Mouse (Mus musculus) midbrain, embryonic 10.5 days (tissue): Measurements from ENCODE around the gene Duxbl2. TPM values are rescaled to one million over a fixed set of nuclear protein-coding genes. Genes with fewer than 3 reads are reported as not detected.
"Not testable (repeated sequence)": the region's sequence is repeated elsewhere in the genome, so short reads cannot be mapped to it uniquely, and the experiment has no call there.

Source experiments
- DNase-seq: peaks from one replicate; pipeline ENCODE4 v3.0.0-alpha.2; 2017; ENCODE audit warnings: low spot score
- H3K27ac ChIP-seq: fragments of 300-500 bp; sonication (generic); replicated peaks from 2 replicates; pipeline ENCODE4 v1.5.1; 2016; ENCODE audit warnings: mild to moderate bottlenecking
- H3K27me3 ChIP-seq: fragments of 300-500 bp; sonication (generic); 2 replicates; pipeline ENCODE4 v1.6.1; 2016; ENCODE audit warnings: low read depth, mild to moderate bottlenecking; ENCODE audit not compliant: poor library complexity, severe bottlenecking
- H3K36me3 ChIP-seq: fragments of 300-500 bp; sonication (generic); 2 replicates; pipeline ENCODE4 v1.6.1; 2016; ENCODE audit warnings: mild to moderate bottlenecking, moderate library complexity
- H3K4me1 ChIP-seq: fragments of 300-500 bp; sonication (generic); 2 replicates; pipeline ENCODE4 v1.6.1; 2016
- H3K4me3 ChIP-seq: fragments of 300-500 bp; sonication (generic); 2 replicates; pipeline ENCODE4 v1.5.1; 2016; ENCODE audit warnings: mild to moderate bottlenecking, moderate library complexity
- H3K9me3 ChIP-seq: fragments of 300-500 bp; sonication (generic); replicated peaks from 2 replicates; pipeline ENCODE4 v1.6.1; 2016; ENCODE audit warnings: mild to moderate bottlenecking
- WGBS: fragments of 180-500 bp; shearing (Covaris S2); methylation state at CpG from one replicate; pipeline ENCODE4 v1.1.7; 2016; 5-methylcytosine and 5-hydroxymethylcytosine counted together
- polyA plus RNA-seq: library from polyadenylated mRNA; unstranded; fragments of >200 nt; fragmentation: Nextera tagmentation; extraction: Ambion mirVana; gene quantifications from 2 replicates; pipeline ENCODE4 v1.2.1, GENCODE M21; 2016

Gene Duxbl2
- polyA plus RNA-seq, result not detected in 2 replicates

DNA sequence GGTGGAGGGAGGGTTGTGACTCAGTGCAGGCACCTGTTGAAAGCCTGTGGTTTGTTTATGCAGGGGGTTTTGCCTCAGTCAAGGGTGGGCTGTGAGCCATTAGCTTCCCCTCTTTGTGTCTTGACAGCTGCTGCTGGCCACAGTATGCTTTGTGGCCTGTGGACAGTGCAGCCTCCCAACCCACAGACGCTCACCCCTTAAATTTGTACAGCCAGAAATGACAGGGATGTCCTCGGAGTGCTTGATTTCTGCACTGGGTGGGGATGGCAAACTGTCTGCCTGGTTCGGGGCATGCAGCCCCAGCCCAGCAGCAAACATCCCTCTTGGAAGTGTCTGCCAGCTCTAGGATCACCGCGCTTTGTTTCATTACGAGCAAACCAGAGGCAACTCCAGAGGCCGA is at the start of gene Duxbl2:
Duxbl2 (plus strand) TSS at position 200 of the 400 bp plus-strand sequence.
- no CpG with 5 or more reads among the region's 7 CpGs for WGBS

DNA sequence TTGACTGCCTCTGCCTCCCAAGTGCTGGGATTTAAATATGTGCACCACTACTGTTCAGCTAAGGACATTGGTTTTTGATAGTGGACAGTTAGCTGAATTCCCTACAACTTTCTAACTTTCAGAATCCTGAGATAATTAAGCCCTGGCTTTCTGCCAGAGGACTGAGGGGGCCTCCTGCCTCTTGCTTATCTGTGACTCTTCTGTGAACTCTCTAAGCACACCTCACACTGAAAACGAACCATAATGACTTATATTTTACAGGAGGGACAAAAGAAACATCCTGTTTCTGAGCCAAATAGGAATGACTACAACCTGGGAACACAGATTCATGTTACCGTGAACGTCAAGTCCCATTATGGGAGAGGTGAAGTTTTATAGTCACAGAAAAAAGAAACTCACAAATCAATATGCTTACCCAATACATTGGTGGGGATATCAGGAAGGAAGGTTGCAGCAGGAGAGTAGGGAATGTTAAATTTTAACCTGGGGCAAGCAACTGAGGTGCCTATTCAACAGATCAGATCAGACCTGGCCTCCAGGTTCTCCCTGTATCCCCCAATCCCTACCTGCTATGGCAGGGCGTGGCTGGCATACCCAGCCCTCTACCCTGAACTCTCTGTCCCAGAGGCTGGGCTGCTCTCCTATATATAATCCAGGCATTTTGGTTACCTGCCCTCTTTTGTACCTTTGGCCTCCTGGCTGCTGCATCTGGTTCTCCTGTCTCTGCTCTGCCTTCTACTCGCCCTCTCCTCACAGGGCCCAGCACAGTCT is 41.3 kb upstream of the Duxbl2 start:
- not testable (repeated sequence) for H3K9me3 ChIP-seq

More for the DNA sequence above, at the start of gene Duxbl2:
- not testable (repeated sequence) for H3K27ac ChIP-seq, H3K4me1 ChIP-seq, H3K36me3 ChIP-seq, DNase-seq, H3K9me3 ChIP-seq, H3K27me3 ChIP-seq, H3K4me3 ChIP-seq

DNA sequence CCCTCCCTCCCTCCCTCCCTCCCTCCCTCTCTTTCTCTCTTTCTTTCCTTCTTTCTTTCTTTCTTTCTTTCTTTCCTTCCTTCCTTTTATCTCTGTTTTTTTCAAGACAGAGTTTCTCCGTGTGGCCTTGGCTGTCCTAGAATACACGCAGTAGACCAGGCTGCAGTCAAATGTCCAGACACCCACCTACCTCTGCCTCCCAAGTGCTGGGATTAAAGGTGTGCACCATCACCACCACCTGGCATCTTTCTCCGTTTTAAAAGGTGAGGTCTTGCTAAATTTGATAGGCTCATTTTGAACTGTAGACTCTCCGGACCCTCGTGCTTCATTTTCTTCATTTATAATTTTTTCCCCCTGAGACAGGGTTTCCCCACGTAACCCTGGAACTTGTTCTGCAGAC is 36.9 kb upstream of the Duxbl2 start, which contains the start of gene Cphx2:
Cphx2 (plus strand) TSS at position 301 of the 400 bp plus-strand sequence.
- H3K4me1 ChIP-seq, DNase-seq, H3K27ac ChIP-seq, H3K27me3 ChIP-seq, H3K36me3 ChIP-seq, H3K9me3 ChIP-seq, H3K4me3 ChIP-seq: not testable (repeated sequence)
- WGBS, result no CpG with 5 or more reads among the region's 6 CpGs

More for the DNA sequence above, 41.3 kb upstream of the Duxbl2 start:
- not testable (repeated sequence) for H3K27ac ChIP-seq, H3K4me1 ChIP-seq, DNase-seq, H3K4me3 ChIP-seq, H3K36me3 ChIP-seq, H3K27me3 ChIP-seq
- WGBS, result no CpG with 5 or more reads among the region's 5 CpGs

DNA sequence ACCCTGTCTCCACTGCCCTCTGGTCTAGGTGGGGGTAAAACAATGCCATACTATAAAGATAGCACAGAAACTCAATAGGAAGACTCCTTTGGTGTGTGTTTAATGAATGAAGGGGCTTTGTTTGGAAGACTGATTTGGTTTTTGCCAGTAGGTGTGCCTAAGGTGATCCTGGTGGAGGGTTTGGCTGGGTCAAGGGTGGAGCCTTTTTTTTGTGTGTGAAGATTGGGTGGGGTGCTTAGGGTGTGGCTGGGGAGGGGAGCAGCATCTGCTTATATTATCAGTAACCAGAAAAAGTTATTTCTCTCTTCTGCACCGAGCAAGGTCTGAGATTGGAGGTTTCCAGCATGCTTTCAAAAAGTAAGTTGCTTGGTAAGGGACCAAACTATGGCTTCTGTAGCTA is 36.2 kb upstream of the Duxbl2 start, which contains the start of gene Cphx3:
Cphx3 (plus strand) TSS at position 301 of the 400 bp plus-strand sequence.
- not testable (repeated sequence) for H3K27me3 ChIP-seq, H3K4me1 ChIP-seq, DNase-seq, H3K36me3 ChIP-seq, H3K27ac ChIP-seq, H3K4me3 ChIP-seq, H3K9me3 ChIP-seq
- WGBS, result no CpG with 5 or more reads among the region's 1 CpGs

DNA sequence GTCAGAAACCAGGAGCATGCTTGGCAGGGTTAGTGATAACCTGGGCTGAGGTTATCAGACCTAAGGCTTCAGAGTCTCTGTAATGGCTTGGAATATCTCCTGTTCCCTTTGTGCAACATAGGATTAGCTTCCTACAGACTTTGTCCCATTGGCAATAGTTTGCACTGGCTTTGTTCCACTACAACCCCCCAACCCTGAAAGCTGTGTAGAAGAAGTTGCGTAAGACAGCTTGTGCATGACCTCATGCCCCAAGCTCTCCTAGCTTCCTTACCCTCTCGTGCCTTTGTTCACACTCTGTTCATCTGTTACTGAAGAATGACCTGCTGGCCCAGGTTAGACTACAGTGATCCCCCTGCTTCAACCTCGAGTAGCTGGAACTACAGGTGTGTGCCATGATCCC is 20.5 kb upstream of the Duxbl2 start:
- DNase-seq, H3K4me3 ChIP-seq, H3K27ac ChIP-seq, H3K4me1 ChIP-seq, H3K9me3 ChIP-seq, H3K36me3 ChIP-seq, H3K27me3 ChIP-seq: not testable (repeated sequence)
- no CpG with 5 or more reads among the region's 3 CpGs for WGBS

DNA sequence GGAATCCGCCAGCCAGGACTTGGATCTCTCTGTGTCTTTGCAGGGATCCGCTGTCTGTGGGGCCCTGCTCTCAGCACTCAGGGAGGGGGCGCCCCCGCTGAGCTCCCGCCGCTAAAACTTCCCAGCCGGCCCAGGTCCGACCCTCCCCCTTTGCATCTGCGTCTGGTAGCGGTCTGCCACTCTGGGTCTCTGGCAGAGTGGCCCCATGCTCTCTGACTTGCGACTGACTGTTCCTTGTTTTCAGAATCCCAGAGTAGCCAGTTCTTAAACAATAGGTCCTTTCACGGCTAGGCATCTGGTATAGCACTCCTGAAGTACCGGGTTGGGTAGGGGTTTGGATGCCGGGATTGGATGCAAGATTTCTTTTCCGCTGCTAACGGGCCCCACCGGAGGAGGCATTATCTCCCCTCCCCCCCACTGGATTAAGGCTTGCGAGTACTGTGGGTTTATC is 426 bp downstream of the Duxbl2 start:
- not testable (repeated sequence) for H3K36me3 ChIP-seq, H3K9me3 ChIP-seq, H3K4me1 ChIP-seq, H3K27ac ChIP-seq, DNase-seq, H3K4me3 ChIP-seq, H3K27me3 ChIP-seq
- no CpG with 5 or more reads among the region's 18 CpGs for WGBS

DNA sequence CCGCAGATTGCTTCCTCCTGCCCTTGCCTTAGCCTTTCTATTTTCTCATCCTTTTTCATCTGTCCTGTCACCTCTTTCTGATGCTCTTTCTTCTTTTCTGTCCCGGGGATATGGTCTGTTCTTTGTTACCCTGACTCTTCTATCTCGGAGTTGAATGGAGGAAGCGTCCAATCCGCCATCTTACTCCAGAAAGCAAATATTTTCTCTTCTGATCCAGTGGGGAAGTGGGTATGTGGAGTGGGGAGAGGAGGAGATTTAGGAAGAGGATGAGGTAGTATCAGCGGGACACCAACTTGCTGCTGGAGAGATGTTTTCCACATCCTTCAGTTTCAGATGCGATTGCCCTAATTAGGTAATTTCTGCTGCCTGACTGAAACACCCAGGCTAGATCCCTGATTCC is 946 bp downstream of the Duxbl2 start:
- H3K4me1 ChIP-seq, DNase-seq, H3K4me3 ChIP-seq, H3K27me3 ChIP-seq, H3K9me3 ChIP-seq, H3K36me3 ChIP-seq, H3K27ac ChIP-seq: not testable (repeated sequence)
- WGBS, result no CpG with 5 or more reads among the region's 7 CpGs

DNA sequence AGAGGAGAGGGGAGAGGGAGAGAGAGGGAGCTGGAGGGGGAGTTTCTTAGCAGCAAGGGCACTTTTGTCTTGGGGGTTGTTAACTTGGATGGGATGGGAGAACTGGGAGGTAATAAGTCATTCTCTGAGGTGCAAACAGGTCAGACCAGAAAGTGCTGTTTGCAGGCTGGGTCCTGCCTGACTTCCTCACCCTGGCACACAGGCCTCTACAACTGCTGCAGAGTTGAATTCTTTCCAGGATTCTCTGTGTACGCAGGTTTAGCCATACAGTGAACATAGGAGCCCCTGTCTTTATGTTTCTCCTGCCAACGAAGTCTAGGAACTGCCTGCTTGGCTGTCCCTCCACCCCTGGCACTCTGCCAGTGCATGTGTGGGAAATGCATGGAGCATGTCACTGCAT is 28.9 kb downstream of the Duxbl2 start:
- not testable (repeated sequence) for H3K9me3 ChIP-seq, H3K36me3 ChIP-seq, H3K4me1 ChIP-seq, H3K27me3 ChIP-seq, H3K27ac ChIP-seq, H3K4me3 ChIP-seq, DNase-seq
- no CpG with 5 or more reads among the region's 2 CpGs for WGBS

DNA sequence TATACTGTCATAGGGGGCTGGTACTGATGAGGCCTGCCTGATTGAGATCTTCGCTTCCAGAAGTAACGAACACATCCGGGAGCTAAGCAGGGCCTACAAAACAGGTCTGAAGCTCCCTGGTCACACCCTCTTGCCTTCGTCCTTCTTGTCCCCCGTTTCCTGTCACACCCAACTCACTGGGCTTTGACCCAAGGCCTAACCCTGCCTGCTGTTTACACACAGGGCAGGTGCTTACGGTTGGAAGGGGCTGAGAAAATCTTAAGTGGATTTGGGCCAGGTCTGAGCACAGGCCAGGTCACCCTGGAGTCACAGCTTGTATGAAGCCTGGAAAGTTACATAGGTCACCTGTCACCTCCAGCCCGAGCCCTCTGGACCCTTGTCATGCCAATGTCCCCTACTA is 37.9 kb downstream of the Duxbl2 start:
- not testable (repeated sequence) for H3K4me3 ChIP-seq, H3K36me3 ChIP-seq, DNase-seq, H3K27ac ChIP-seq, H3K27me3 ChIP-seq, H3K9me3 ChIP-seq, H3K4me1 ChIP-seq
- no CpG with 5 or more reads among the region's 7 CpGs for WGBS

DNA sequence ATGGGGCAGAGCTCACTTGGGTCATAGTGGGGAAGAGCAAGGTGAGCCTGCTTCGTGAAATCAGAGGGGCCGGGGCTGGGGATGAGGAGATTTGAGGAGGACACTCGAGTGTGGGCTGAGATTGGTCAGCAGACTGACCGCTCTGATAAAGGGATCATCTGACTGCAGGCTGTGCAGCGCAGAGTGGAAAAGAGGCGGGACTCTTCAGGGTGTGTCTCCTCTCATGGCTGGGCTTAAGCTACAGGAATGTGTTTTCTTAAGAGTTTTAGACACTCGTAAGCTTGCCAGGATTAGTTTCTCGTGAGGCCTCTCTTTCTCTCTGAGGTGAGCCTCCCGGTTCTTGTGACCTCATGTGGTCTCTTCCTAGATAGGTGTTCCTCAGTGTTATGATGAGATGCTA is 43.0 kb downstream of the Duxbl2 start:
- not testable (repeated sequence) for H3K27me3 ChIP-seq, H3K4me3 ChIP-seq, H3K9me3 ChIP-seq, DNase-seq, H3K4me1 ChIP-seq, H3K36me3 ChIP-seq, H3K27ac ChIP-seq
- no CpG with 5 or more reads among the region's 9 CpGs for WGBS

DNA sequence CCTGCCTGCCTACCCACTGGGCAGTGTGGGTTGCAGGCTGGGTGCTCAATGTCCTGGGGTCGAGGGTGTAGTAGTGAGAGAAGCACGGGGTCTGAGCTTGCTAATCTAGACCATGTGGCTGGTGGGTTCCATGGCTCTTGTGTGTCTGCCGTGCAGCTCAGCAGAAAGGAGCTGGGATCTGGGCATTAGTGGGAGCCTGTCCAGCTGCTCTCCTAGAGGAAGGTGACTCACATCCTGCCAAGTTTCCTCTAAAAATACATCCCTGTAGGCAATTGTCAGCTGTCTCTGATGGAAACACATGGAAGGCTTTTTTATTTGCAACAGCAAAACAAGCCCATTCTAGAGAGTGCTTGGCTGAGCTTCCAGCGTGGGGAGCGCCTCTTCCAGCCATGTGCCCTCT is 44.3 kb downstream of the Duxbl2 start:
- H3K4me3 ChIP-seq, H3K4me1 ChIP-seq, H3K9me3 ChIP-seq, DNase-seq, H3K36me3 ChIP-seq, H3K27ac ChIP-seq, H3K27me3 ChIP-seq: not testable (repeated sequence)
- no CpG with 5 or more reads among the region's 5 CpGs for WGBS

DNA sequence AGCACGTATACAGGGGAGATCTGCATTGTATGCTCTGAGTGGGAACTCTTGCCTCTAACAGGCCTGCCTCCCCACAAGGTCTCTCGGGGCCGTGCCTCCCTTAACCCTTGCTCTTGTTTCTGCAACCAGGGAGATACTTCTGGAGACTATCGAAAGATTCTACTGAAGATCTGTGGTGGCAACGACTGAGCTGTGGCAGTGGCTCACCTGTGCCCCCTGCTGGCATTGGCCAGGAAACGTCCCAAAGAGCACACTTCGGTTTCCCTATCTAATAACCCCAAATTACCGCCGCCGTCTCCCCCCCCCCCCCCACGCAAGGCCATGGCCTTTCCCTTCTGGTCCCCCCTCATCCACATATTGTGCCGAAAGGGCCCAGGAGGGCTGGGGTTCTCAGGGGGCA is 47.1 kb downstream of the Duxbl2 start:
- WGBS, result no CpG with 5 or more reads among the region's 12 CpGs
- not testable (repeated sequence) for H3K27ac ChIP-seq, H3K27me3 ChIP-seq, DNase-seq, H3K9me3 ChIP-seq, H3K4me3 ChIP-seq, H3K4me1 ChIP-seq, H3K36me3 ChIP-seq

DNA sequence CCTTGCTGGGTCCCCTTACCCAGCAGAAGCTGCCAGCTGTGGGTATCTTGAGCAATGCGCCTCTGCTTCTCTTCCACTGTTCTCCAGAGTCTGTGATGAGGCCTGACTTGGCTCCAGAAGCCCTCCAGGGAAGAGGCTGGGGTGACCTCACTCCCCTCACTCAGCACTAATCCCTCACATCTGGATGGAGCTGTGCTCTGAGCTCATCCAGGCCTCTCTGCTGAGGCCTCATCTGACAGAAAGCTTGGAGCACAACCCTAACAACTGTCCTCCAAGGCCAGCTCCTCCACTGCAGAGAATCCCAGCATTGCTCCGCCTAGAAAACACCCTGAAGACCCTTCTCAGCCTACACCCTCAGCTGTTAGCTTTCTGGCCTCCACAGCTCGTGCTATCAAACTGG is 55.8 kb downstream of the Duxbl2 start:
- H3K36me3 ChIP-seq, DNase-seq, H3K9me3 ChIP-seq, H3K4me3 ChIP-seq, H3K27me3 ChIP-seq, H3K4me1 ChIP-seq, H3K27ac ChIP-seq: not testable (repeated sequence)
- WGBS, result no CpG with 5 or more reads among the region's 3 CpGs

DNA sequence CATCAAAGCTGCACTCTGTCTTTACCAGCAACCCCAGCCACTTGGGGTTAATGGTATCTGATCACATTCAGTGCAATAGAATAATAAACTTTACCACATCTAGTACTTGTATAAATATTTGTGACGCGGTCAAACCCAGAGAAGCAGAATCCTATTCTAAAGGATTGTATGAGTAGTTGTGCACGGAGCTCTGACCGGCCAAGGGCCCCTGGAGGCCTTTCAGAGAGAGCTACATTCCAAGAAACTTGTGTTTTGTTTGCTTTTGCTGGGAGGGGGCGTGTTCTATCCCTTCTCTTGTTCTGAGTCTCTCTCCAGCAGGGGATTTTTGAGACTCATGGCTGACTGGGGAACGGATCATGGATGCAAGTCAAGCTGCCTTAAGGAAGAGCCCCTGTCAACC is 56.9 kb downstream of the Duxbl2 start:
- not testable (repeated sequence) for H3K27ac ChIP-seq, H3K4me1 ChIP-seq, H3K36me3 ChIP-seq, H3K27me3 ChIP-seq, DNase-seq, H3K4me3 ChIP-seq, H3K9me3 ChIP-seq
- no CpG with 5 or more reads among the region's 6 CpGs for WGBS
